Mouse (Mus musculus) mouse embryonic stem cell (cell line): ENCODE measurements around the gene Sox12.
"Not testable (repeated sequence)": the region's sequence is repeated elsewhere in the genome, so short reads cannot be mapped to it uniquely, and the experiment has no call there.

Source experiments
- in situ Hi-C, 2 experiments: fragments of 300-500 bp; cut with MboI; formaldehyde crosslinking; loops; 1 replicate in 1 of 2; 3 replicates in 1 of 2; pipeline ENCODE4 v1.14.3; 2019 to 2020; ENCODE audit warnings: low sequenced_read_pairs in 2 of 2, low pct_unique_long_range_greater_than_20kb in 1 of 2, mixed read lengths in 1 of 2; ENCODE audit not compliant: unreplicated experiment in 1 of 2

Gene Sox12

GRCm38 (mm10) chr2:152397680-152398435 lies at the start of gene Sox12:
Sox12 (minus strand) TSS chr2:152398063.
- in situ Hi-C loops, result no loop called here

GRCm38 (mm10) chr2:152447461-152447860 lies 49.6 kb upstream of the Sox12 start:
- in situ Hi-C loops, result no loop called here

- in situ Hi-C loops, result no loop called here
These were observed 48.8 kb upstream of the Sox12 start for GRCm38 (mm10) chr2:152446642-152447041.

DNA sequence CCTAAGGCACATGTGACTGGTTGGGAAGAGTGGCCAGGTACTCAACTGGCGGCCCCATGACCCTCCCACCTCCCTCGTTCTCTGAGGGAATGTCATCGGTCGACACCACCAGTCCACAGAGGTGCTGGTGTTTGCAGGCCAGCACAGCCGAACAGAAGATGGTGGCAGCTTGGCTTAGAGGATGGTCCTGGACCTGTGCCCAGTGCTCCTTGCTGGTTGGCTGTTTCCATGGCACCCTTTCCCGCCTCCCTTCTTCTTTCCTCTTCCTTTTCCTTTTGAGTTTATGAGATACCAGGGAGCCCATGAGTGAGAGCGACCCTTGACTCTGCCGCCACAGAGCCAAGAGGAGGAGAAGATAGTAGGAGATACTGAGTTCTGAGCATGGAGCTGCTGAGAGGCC lies 45.4 kb upstream of the Sox12 start:
- in situ Hi-C loops, result no loop called here

- in situ Hi-C loops, result no loop called here
These were observed 44.5 kb upstream of the Sox12 start for GRCm38 (mm10) chr2:152442322-152442721.

GRCm38 (mm10) chr2:152439833-152440232 lies 42.0 kb upstream of the Sox12 start:
- in situ Hi-C loops, result no loop called here

GRCm38 (mm10) chr2:152438963-152439362 lies 41.1 kb upstream of the Sox12 start:
- in situ Hi-C loops, result no loop called here

DNA sequence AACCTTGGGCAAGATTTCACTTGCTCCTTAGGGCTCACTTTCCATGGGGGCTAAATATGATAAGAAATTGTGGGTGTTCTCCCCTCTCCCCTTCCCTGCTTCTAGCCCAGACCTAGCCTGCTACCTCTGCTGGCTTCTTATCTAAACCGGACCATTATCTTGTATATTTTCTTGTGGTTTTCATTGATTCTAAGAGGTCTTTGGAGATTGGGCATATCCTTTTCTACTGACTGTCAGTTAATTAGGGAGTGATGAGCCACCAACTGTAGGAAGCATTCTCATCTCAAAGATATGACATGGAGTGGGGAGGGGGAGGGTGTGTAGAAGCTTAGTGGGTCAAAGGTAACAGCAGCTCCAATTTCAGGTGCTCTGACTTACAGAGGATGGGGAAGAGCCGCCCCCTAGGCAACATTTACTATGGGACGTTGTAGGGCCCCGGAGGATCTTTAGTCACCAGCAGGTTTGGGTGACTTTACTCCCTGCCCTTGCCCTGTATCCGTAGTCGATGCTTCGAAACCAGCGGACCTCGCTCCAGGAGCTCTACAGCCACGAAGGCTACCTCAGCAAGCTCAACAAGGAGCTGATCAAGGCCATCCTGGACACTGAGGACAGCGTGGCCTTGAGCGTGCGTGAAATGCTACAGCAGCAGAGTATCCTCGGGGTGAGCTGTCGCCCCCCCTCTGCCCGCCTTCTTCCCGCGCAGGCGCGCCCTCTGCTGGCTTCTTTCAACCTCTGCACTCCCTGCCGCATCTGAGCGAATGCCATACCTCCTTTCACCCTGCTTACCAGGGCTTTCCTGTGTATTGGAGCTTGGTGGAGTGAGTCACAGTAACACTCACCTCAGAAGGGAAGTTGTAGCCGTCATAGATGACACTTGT lies 39.4 kb upstream of the Sox12 start:
- in situ Hi-C loops, result no loop called here

- in situ Hi-C loops, result no loop called here
These were observed 38.6 kb upstream of the Sox12 start for GRCm38 (mm10) chr2:152436405-152436901.

- in situ Hi-C loops, result not testable (repeated sequence)
These were observed 30.6 kb upstream of the Sox12 start for GRCm38 (mm10) chr2:152428481-152428880.

- in situ Hi-C loops, result no loop called here
These were observed 29.6 kb upstream of the Sox12 start for GRCm38 (mm10) chr2:152427493-152427892.

GRCm38 (mm10) chr2:152415786-152416185 lies 17.9 kb upstream of the Sox12 start:
- in situ Hi-C loops, result no loop called here

DNA sequence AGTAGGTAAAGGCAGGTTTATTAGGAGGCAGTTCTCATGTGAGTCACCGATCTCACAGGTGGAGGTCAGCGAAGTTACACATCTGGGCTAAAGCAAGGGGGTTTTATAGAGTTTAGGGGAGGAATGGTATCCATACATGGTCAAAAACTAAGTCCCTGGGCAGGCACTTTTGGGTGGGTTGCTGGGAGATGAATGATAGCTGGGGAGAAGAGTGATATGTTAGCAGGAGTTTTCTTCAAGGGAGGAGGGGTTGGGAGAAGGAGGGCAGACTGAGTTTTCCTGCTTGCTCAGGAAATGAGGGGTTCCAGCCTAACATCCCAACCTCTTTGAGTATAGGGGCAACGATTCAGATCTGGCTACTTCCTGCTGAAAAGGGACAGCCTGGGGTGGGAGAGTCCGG lies 17.4 kb upstream of the Sox12 start, which contains the start of gene 6820408C15Rik:
Gene 6820408C15Rik (plus strand): TSS at position 301 of the 400 bp plus-strand sequence.
- in situ Hi-C loops, result no loop called here

- in situ Hi-C loops, result no loop called here
These were observed 16.8 kb upstream of the Sox12 start, which contains the start of gene Zcchc3 for GRCm38 (mm10) chr2:152414591-152415165. Zcchc3 (minus strand) TSS chr2:152415027.

- in situ Hi-C loops, result no loop called here
These were observed 16.1 kb upstream of the Sox12 start for GRCm38 (mm10) chr2:152413765-152414584.

DNA sequence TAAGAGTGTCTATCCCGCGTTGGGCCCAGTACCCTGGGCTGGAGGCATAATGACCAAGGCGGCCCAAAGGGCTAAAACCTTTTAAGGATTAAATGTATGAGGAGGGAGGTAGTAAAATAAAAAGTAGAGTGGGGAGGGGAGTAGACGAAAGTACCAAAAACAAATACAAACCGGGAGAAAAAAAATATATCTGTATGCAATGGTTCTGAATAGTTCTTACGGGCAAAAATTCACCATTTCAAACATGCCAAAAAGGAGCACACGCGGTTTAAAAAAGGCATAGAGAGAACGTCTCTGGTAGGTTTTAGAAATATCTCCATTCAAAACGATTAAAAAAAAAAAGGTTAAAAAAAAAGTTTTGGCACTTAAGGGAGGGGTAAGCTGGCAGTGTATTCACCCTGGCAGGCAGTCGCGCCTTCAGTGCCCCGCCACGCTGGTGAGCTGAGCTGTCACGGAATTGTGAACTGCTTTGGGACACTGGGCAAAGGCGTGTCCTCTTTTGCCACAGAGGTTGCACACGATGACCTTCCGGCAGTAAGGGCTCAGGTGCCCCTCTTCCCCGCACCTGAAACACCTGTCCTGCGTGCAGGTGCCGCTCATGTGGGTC lies 15.4 kb upstream of the Sox12 start:
- in situ Hi-C loops, result no loop called here

DNA sequence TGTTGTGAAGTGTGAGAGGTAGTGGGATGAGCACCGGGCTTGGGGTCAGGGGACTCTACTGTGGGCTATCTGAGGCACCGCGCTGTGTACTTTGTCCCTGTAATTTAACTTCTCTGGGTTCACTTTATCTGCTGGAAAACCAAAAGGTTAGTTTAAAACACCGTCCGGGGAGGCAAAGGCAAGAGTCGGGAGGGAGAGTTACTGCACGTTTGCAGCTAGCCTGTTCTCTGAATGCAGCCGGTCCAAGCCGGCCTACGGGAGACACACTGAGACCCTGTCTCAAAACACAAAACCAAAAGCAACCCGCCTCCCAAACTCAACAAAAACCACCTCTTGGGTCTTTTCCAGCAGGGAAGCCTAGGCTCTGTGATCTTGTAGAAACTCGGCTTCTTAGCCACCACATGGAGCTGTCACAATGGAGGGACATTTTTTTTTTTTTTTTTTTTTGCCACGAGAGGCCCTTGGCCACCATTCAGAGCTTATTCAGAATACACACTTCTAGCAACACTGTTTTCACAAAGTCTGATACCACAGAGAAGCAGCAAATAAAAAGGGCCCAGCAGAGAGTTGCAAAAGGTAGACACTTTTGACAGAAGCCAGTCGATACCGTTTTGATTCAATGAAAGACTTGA lies 14.8 kb upstream of the Sox12 start:
- in situ Hi-C loops, result no loop called here
